Mouse (Mus musculus): ENCODE results near the gene Rps6ka3. TPM values are rescaled to one million over a fixed set of nuclear protein-coding genes. Genes with fewer than 3 reads are reported as not detected.

Rps6ka3 gene
- total RNA-seq, 2 experiments from 2014 or later = 36.9 to 46.7 TPM

DNA sequence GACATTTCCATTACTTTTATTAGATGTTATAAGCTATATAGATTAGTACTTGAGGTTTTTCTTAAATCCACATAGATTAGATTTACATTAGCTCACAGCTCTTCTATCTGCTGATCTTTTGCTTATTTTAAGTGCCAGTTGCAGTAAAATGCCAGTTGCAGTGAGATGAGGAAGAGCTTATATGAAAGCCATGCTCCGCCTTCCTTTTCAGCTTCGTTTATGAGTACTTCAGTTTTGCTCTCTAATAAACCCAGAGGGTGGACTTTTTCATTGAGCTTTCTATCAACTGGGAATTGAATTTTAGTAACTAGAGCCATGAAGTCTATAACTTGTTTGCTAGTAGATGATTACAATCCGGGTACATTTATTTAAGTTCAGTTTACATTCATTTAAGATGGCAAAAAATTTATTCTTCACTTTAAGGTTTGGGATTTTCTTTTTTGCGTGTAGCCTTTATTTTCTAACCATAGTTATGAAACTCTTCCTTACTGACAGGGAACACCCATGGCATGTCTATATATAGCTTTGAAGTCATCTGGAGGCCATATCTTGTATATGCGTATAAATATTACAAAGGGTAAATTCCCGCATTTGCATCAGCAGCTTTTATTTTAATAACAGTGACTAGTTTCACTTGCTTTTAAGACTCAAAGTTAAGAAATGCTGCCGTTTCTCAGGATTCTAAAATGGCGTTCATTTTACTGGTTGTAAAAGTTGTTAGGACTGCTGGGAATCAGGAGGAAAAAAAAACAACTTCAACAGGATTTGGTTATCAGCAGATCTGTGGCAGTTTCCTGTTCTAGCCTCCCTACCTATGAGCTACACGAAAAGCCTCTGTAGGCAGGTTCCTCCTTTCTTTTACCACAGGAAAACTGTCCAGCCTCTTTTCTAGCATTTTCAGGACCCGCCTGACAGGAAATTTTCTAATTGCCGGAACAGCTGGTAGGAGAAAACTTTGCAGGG, 92.5 kb downstream of the Rps6ka3 start:
- no peak for DNase-seq (ENCODE audit: extremely low spot score in 1 of 2, low spot score in 2 of 2)
- intact Hi-C loops (cut with DNase I) = no loop called here

DNA sequence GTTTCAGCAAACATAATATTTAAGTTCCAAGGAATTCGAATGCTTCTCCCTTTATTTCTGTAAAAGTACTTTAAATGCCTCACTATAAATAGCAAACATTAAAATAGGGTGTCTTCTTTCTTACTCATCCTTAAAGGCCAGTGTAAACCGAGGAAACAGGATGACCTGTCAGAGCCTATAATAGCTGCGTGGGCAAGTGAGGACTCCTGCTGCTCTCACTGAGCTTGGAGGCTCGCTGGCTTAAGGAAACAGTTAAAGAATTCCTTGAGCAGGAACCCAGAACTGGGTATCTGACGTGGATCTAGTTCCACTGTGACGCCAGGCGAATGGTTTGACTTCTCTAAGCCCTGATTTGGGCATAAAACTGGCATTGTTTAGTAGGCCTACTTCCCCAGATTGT, 105.2 kb downstream of the Rps6ka3 start:
- peak in 1 of 2 experiments; percentile 1 for DNase-seq (ENCODE audit: extremely low spot score in 1 of 2, low spot score in 2 of 2)

DNA sequence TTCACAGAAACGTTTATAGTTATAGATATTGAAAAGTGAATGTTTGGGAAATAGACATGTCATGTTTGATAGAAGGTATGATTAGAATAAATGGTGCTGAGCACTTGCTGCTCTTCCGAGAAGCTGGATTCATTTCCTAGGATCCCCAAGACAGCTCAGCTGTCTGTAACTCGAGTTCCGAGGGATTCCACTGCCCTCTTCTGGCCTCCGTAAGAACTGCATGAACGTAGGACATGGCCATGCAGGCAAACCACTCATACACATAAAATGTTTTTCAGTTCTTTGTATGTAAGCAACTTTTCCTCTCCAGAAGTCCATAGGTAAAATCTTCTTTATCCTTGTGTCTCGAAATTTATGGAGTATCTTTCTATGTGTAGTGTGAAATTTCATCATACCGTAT, 111.2 kb downstream of the Rps6ka3 start:
- intact Hi-C loops (cut with DNase I) = loop anchor here (5.0 kb wide), 1 partner anchor 349 kb away; no protein-coding TSS in a partner anchor
- DNase-seq (ENCODE audit: extremely low spot score in 1 of 2, low spot score in 2 of 2) = peak; percentile 55 to 62

More for the DNA sequence above, 105.2 kb downstream of the Rps6ka3 start:
- intact Hi-C loops (cut with DNase I) = no loop called here

DNA sequence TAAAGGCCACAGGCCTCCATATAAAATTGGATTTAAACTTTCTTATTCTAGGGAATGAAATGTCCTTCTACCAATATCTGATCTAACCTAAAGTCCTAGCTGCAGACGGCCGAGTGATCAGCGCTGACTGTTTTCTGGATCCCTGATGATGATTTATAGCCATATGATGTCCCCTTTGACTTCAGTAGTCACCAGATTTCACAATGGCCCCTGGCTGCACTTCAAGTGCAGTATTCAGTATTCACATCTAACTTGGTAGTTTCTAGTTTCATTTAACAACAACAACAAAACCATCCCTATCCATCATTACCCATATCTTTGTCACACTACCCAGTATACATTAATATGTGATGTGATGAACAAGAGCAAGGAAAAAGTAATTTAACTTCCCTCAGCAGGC, 154.4 kb downstream of the Rps6ka3 start:
- intact Hi-C loops (cut with DNase I) = no loop called here
- DNase-seq (ENCODE audit: extremely low spot score in 1 of 2, low spot score in 2 of 2) = no peak

DNA sequence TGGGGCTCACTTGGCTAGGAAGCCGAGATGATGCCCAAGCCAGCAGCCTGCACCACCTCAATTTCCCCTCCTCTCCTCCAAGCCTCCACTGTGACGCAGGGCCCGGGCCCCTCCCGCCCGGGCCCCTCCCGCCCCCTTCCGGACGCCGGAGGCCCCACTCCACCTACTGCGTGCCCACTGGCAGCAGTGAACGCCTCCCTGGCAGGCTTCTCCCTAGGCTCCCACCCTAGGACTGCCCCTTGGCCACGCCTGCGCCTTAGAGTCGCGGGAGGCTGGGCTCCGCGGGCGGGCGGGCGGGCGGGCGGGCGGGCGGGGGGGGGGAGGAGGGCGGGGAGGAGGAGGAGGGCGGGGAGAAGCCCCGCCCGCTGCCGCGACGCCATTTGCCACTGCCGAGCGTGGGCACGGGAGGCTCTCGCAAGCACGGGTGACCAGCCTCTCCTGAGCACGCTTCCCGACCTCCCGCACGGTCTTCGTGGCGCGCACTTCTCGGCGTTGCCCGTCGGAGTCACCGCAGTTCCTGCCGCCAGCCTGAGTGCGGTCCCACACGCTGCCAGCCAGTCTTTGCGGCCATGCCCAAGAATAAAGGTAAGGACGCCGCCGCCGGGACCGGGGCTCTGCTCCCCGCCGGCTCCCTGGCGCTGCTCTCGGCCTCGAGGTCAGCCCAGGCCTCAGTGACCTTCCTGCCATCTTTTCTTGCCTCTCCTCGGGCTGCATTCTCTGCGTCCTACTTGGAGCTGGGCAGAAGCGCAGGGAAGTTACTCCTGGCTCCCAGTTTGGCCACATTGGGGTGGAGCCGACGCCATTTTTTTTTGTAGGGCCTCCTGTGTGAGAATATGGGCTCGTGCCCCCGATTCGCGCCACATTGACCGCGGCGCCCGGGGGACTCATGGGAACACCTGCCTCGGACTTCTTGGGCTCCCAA, 162.0 kb downstream of the Rps6ka3 start, which contains the start of gene Eif1ax:
Gene Eif1ax, plus strand, starts transcription at position 348 of the 922 bp plus-strand sequence.
- peak; percentile 29 to 84 for DNase-seq (ENCODE audit: extremely low spot score in 1 of 2, low spot score in 2 of 2)
- intact Hi-C loops (cut with DNase I) = no loop called here

DNA sequence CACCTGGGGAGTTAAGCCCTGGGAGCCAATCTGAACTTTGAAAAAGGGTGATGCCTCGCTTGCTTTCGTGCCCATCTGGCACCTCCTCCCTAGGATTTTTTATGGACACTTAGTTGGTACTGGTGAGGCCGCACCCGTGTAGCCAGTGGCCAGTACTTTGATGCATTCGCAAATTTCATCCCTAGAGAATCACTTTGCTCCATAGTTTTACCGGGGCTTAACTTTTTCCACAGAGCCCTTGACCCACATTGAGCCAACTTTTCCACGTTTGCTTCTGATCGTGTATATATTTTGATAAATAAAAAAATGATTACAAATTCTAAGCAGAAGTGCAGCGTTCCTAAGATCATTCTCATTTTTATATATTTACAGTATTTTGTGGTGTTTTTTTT, 162.6 kb downstream of the Rps6ka3 start:
- intact Hi-C loops (cut with DNase I) = no loop called here
- no peak for DNase-seq (ENCODE audit: extremely low spot score in 1 of 2, low spot score in 2 of 2)

DNA sequence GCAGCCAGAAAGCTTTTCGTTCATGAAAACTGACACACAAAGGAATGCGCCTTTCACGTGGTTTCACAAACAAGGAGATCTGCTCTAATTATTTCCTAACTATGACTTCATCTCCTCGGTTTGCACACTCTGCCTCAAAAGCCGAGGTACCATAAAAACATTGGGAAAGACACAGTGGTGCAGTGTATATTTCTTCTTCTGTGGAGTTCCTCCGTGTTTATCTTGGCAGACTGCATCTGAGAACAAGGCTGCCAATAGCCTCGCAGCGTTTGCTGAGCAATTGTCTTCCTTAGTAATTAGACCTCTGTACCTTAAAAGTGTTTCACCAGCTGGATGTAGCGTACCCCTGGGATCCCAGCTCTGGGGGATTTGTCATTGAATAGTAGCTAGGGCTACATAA, 177.0 kb downstream of the Rps6ka3 start:
- DNase-seq (ENCODE audit: extremely low spot score in 1 of 2, low spot score in 2 of 2) = no peak

GRCm38 (mm10) chrX:159388953-159389352, 178.8 kb downstream of the Rps6ka3 start:
- intact Hi-C loops (cut with DNase I) = no loop called here
- no peak for DNase-seq (ENCODE audit: extremely low spot score in 1 of 2, low spot score in 2 of 2)

More for the DNA sequence above, 177.0 kb downstream of the Rps6ka3 start:
- intact Hi-C loops (cut with DNase I) = no loop called here

DNA sequence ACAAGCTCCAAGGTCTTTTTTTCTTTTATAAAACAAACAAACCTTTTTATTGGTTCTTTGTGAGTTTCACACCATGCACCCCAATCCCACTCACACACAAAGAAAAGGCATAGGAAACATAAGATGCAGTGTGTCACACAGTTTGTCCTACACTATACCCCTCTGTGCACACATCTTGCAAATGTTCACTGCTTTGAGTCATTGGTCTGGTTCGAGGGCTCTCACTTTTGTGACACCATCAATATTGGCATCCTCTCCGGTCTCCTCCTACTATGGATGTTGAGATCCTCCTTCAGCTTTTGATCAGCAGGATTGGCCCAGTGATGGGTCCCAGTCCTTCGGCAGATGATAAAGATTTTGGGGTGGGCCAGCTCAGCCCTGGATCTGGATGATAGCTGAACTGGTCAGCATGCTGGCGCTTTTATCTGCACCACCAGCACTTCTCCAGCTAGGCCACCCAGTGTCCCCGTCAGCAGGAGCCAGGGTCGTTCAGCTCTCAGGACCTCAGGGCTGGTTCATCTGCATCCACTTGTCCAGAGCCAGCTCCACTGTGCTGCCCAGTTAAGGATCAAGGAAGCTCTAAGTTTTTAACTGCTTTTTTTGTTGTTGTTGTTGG, 180.3 kb downstream of the Rps6ka3 start:
- intact Hi-C loops (cut with DNase I) = no loop called here
- no peak for DNase-seq (ENCODE audit: extremely low spot score in 1 of 2, low spot score in 2 of 2)

DNA sequence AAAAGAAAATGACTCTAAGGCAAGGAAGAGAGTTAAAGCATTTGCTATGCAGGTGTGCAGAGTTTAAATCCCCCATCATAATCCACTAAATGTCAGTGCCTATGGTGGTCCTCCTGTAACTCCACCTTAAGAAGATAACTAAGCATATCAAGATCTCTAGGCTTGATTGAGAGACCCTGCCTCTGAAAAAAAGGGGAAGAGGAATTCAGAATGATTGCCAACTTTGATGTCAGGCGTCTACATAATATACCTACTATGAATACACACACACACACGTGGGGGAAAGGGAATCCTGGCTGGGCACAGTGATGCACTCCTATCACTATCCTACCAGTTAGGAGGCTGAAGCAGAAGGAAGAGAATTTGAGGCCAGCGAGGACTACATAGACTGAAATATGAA, 181.1 kb downstream of the Rps6ka3 start:
- no peak for DNase-seq (ENCODE audit: extremely low spot score in 1 of 2, low spot score in 2 of 2)
- intact Hi-C loops (cut with DNase I) = no loop called here

- intact Hi-C loops (cut with DNase I) = no loop called here
- DNase-seq (ENCODE audit: extremely low spot score in 1 of 2, low spot score in 2 of 2) = peak in 1 of 2 experiments; percentile 30
Measured at GRCm38 (mm10) chrX:159409253-159409652, 199.1 kb downstream of the Rps6ka3 start.

GRCm38 (mm10) chrX:159414130-159414828, 204.2 kb downstream of the Rps6ka3 start, which contains the start of gene Map7d2:
Gene Map7d2 (plus strand): TSS chrX:159414572.
- intact Hi-C loops (cut with DNase I) = no loop called here
- DNase-seq (ENCODE audit: extremely low spot score in 1 of 2, low spot score in 2 of 2) = peak; percentile 16 to 62

- intact Hi-C loops (cut with DNase I) = no loop called here
Measured at GRCm38 (mm10) chrX:159414829-159415673, 204.9 kb downstream of the Rps6ka3 start.

More at GRCm38 (mm10) chrX:159414829-159415673, 204.9 kb downstream of the Rps6ka3 start:
- DNase-seq (ENCODE audit: extremely low spot score in 1 of 2, low spot score in 2 of 2) = peak in 1 of 2 experiments; percentile 40

Other genes starting within 250 kb of the Rps6ka3 start
- 100 to 1,000 TPM; 174 to 204 TPM for gene Eif1ax, start 161.9 kb downstream of the Rps6ka3 start, total RNA-seq (2021)
- gene Map7d2, start 204.3 kb downstream of the Rps6ka3 start, total RNA-seq (2021) = 10 to 100 TPM; 69.2 to 78.0 TPM